Mouse (Mus musculus) olfactory bulb, adult 2 months (tissue): ENCODE results near the gene Per2. TPM values are rescaled to one million over a fixed set of nuclear protein-coding genes. Genes with fewer than 3 reads are reported as not detected.

Source experiments
- H3K27ac ChIP-seq: fragments of 200-500 bp; 2 replicates; pipeline ENCODE4 v1.5.1; 2012; ENCODE audit warnings: low read depth, low read length; ENCODE audit not compliant: insufficient read depth
- H3K4me1 ChIP-seq: fragments of 200-500 bp; 2 replicates; pipeline ENCODE4 v1.6.1; 2012; ENCODE audit warnings: low read length; ENCODE audit not compliant: control insufficient read depth, insufficient read depth
- H3K4me3 ChIP-seq: fragments of 200-500 bp; 2 replicates; pipeline ENCODE4 v1.5.1; 2012; ENCODE audit warnings: mild to moderate bottlenecking, low read depth, low read length, moderate library complexity; ENCODE audit not compliant: insufficient read depth
- CTCF ChIP-seq: fragments of 200-500 bp; IDR thresholded peaks from 2 replicates; pipeline ENCODE4 v1.5.1; 2012; ENCODE audit warnings: low read depth, mild to moderate bottlenecking, low read length, moderate library complexity; ENCODE audit not compliant: insufficient read depth
- POLR2A ChIP-seq: fragments of 200-500 bp; IDR thresholded peaks from 2 replicates; pipeline ENCODE4 v1.6.1; 2012; ENCODE audit warnings: mild to moderate bottlenecking, low read depth, low read length, moderate library complexity; ENCODE audit not compliant: insufficient read depth
- WGBS: fragments of 180-500 bp; shearing (Covaris S2); methylation state at CpG from one replicate; pipeline ENCODE4 v1.1.7; 2018; 5-methylcytosine and 5-hydroxymethylcytosine counted together
- polyA plus RNA-seq: library from polyadenylated mRNA; stranded (reverse); fragments of >200 nt; gene quantifications from 2 replicates; pipeline ENCODE4 v1.2.4, GENCODE M21; 2012; ENCODE audit warnings: low replicate concordance; ENCODE audit not compliant: missing spikeins, insufficient read depth, insufficient read length

Per2 gene
- polyA plus RNA-seq, 1 experiment, result not detected

DNA sequence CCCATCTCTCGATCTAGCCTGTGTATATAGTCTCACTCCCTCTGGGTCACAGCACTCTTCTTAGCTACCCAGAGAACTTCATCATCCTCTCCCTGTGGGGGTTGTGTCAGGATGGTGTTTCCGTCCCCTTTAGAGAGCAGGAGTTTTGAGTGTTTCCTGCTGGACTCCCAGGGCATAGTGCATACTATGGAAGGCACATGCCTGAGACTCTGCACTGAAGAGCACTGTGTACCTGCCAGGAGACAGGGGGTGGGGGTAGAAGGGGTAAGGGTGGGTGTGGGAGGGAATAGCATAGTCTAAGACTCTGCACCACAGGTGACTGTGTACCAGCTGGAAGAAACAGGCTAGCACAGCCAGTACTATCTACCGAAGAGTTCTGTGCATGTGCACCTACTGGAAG, 4.8 kb downstream of the Per2 start:
- 86% methylated on average over 3 of the region's 3 CpGs for WGBS

DNA sequence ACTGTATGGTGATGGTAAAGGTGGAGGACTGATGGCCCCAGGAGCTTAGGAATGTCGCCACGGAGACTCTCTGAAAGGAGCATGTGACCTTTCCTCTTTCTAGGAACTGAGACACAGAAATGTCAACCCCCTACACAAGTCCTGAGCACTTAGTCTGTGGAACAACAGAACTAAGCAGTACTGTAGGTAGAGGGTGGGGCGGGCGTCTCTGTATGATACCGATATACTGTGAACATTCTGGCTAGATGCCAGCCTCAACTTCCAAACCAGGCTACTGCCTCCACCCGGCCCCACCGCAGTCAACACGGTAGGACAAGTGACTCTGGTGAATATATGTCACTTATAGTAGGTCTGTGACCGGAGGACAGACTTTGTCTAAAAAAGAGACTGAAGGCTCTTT, 5.2 kb downstream of the Per2 start:
- no peak overlapping the region for H3K4me3 ChIP-seq
- WGBS, result 81% methylated on average over 9 of the region's 9 CpGs
- peaks cover 33% of the 10 kb centered on the region for H3K4me1 ChIP-seq
- H3K27ac ChIP-seq, result no peak overlapping the region
- TF ChIP-seq POLR2A, result no peak
- no peak for TF ChIP-seq CTCF

More for the DNA sequence above, 4.8 kb downstream of the Per2 start:
- peaks cover 33% of the 10 kb centered on the region for H3K4me1 ChIP-seq
- no peak overlapping the region for H3K4me3 ChIP-seq
- TF ChIP-seq POLR2A, result no peak
- TF ChIP-seq CTCF, result no peak
- H3K27ac ChIP-seq, result no peak overlapping the region

DNA sequence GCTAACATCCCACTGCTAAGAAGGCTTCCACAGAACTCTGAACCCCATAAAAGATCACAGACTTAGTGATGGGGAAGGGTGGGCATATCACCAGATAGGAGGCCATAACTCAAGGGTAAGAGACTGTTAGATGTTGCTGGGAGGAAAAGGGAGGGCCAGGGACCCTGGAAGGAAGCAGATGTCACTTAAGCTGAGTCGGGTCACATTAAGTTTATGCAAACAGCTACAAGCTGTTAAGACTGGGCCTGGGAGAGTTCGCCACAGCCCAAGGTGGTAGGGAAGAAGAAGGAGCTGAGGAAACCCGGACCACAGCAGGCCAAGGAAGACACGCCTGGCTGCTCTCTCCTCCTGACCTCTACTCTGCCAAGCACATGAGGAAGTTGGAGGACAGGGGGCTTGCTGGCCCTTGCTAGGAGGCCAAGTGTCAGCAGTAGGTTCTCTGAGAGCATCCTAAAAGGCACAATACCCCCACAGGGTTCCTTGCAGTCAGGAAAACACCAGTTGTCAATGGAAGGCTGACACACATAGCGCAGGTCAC, 7.5 kb downstream of the Per2 start:
- TF ChIP-seq POLR2A (no peak), CTCF (no peak)
- Histone ChIP-seq H3K27ac (no peak overlapping the region), H3K4me1 (peaks cover 17% of the 10 kb centered on the region), H3K4me3 (no peak overlapping the region)
- 84% methylated on average over 5 of the region's 5 CpGs for WGBS

DNA sequence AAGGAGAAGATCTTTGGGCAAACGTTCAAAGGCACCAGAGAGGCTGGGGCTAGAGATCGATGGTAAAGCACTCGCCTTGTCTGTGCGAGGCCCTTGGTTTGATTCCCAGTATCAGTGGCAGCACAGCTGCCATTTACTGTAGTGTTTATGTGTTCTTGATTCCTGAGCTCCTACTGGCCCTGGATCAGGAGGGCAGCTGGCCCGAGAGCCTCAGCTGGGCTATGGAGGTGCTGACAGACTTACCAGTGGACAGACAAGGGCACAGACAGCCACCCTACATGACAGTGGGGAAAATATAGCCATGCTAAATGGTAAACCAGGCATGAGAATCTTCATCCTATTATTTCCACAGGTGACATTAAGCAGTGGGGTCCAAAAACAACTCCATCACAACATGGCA, 8.3 kb downstream of the Per2 start:
- 81% methylated on average over 5 of the region's 5 CpGs for WGBS
- Histone ChIP-seq H3K27ac (no peak overlapping the region), H3K4me1 (peaks cover 12% of the 10 kb centered on the region), H3K4me3 (no peak overlapping the region)
- TF ChIP-seq POLR2A (no peak), CTCF (no peak)

DNA sequence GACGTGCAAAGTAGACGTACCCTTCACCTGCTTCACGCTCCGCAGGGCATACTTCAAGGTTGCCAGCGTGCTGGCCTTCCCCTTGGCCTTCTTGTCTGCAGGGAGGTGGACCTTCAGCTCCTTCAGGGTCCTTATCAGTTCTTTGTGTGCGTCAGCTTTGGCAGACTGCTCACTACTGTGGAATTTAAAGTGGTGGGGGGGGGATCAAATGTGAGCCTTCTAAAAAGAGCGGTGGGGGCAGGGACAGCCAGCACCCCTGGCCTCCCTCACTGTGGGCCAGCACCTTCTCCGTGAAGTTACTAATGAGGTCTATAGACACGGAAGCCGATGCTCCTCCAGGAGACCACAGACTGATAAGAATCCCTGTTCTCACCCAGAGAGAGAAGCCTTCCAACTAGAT, 10.4 kb downstream of the Per2 start:
- H3K27ac ChIP-seq, result no peak overlapping the region
- peaks cover 15% of the 10 kb centered on the region for H3K4me1 ChIP-seq
- no peak for TF ChIP-seq CTCF
- no peak for TF ChIP-seq POLR2A
- WGBS, result 98% methylated on average over 10 of the region's 10 CpGs
- H3K4me3 ChIP-seq, result no peak overlapping the region

DNA sequence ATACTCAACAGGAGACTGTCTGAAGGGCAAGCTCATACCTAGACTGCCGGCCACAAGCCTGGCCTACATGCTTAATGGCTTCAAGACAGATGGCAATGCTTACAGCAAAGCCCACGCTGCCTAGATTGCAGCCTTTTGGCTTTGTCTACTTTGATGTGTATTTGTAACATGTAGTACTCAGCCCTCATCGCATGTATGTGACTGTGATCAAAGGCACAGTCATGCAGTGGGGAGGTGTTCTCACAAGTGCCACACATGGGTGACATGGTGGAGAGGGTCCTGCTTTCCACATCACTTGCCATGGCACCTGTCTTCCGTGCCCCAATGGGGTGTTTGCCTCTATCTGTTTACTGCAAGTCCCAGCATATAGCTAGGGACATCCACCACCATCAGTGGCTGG, 12.6 kb downstream of the Per2 start:
- Histone ChIP-seq H3K4me1 (peaks cover 12% of the 10 kb centered on the region), H3K27ac (no peak overlapping the region), H3K4me3 (no peak overlapping the region)
- 91% methylated on average over 4 of the region's 4 CpGs for WGBS
- TF ChIP-seq CTCF (no peak), POLR2A (no peak)

DNA sequence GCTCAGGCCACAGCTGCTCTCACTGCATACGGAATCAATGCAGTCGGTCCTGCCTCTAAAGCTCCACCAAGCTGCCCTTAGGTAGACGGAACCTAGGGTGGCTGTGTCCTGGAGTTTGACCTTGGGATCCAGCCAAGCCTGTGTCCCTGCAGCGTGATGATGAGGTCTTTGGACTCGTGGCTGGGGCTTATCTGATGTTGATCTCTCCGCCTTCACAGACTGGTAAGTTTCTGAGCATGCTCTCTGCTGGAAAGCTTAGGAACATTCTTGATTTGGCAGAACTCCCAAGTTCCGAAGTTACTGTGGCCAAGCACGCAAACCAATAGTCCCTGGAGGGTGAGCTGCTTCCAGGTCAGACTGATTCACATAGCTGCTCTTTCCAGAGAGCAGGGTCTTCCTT, 13.1 kb downstream of the Per2 start:
- Histone ChIP-seq H3K27ac (no peak overlapping the region), H3K4me3 (no peak overlapping the region), H3K4me1 (peaks cover 12% of the 10 kb centered on the region)
- WGBS, result 70% methylated on average over 8 of the region's 8 CpGs
- TF ChIP-seq POLR2A (no peak), CTCF (no peak)

DNA sequence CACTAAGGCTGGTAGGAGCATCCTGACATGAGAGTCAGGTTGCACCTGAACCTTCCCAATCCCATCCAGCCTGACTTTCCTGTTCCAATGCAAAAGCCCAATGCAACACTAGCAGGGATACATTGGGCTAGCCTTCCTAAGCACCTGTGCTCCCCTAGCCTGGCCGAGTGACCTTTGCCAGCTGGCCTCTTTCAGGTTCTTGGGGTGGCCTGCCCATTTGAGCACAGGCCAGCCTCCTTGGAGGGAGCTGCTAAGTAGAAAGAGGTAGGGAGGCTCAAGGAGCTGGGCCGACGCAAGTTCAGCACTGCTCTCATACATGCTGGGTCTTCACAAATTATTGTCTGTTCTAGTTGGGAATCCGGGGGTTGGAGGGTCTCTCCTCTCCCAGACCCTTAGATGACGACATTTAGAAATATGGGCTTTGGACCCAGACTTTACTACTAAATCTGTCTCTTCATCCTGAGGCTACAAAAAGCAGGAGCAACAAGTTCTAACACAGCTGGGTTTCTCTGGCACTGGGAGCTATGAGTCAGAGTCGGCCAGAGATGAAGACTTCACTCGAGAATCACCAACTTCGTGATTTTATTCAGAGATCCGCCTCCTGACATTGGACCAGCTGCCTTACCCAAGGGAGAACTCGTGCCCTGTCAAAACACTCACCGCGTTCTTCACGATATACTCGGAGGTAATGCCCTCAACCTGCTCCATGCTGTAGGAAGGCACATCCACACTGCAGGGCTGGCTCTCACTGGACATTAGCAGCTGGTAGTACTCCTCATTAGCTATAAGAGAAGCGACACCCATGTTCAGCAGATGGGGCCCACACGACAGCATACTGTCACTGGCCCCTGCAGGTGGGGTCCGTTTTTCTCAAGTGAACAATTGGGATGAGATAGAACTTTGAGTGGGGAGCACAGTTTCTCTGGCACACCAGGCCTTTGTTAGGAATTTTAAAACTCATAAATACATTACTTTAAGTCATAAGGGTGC, 14.0 kb downstream of the Per2 start:
- H3K4me1 ChIP-seq, result peaks cover 12% of the 10 kb centered on the region
- H3K27ac ChIP-seq, result no peak overlapping the region
- TF ChIP-seq POLR2A (no peak), CTCF (no peak)
- no peak overlapping the region for H3K4me3 ChIP-seq
- 53% methylated on average over 17 of the region's 17 CpGs for WGBS

DNA sequence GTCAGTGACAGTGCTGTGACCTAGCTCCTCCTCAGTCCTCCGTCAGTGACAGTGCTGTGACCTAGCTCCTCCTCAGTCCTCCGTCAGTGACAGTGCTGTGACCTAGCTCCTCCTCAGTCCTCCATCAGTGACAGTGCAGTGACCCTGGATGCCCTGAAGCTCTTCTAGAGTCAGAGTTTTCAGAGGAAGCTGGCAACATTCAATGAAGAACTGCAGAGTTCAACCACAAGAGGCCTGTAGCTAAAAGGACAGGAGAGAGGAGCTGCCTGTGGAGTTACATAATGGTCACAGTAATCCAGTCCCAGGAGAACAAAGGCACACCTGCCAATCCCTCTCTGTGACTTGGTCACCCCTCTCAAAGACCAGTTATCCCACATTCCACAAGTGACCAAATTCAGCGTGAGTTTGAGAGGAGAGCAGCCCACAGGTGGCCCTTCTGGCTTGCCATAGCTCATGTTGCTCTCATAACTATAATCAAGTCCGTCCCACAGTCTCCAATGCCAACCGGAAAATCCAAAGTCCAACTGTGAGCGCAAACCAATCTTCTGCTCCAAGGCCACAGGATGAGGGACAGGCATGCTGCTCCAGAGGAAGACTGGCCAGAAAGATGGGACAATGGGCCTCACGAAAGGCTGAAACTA, 16.7 kb downstream of the Per2 start:
- TF ChIP-seq CTCF (no peak), POLR2A (no peak)
- H3K27ac ChIP-seq, result no peak overlapping the region
- WGBS, result 77% methylated on average over 7 of the region's 7 CpGs
- peaks cover 12% of the 10 kb centered on the region for H3K4me1 ChIP-seq
- no peak overlapping the region for H3K4me3 ChIP-seq
